Mouse (Mus musculus) WW6 (cell line): Measurements from ENCODE around the gene Gpm6a.
"Not testable (repeated sequence)": the region's sequence is repeated elsewhere in the genome, so short reads cannot be mapped to it uniquely, and the experiment has no call there.

ENCODE experiments used
- DNase-seq: peaks from one replicate; pipeline ENCODE4 v3.0.0-alpha.2; 2013; ENCODE audit warnings: low read depth, low spot score

The Gpm6a gene

DNA sequence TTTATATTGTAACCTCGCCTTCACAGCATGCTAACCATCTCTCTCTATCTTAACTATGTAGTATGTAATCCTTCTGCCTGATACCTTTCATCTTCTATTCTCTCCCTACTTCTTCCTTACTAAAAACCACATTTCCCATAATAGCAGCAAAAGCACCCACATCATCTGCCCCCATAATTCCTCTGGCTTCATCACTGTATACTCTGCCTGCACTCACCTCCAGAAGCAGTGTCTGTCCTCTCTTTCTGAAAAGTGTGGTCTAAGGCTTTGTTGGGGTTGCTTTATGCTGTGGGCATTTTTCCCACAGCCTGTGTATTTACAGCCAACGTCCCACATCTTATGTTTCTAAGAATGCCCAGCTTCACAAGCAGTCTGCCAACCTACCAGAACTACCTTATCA lies 57.6 kb downstream of the Gpm6a start:
- DNase-seq = no peak

DNA sequence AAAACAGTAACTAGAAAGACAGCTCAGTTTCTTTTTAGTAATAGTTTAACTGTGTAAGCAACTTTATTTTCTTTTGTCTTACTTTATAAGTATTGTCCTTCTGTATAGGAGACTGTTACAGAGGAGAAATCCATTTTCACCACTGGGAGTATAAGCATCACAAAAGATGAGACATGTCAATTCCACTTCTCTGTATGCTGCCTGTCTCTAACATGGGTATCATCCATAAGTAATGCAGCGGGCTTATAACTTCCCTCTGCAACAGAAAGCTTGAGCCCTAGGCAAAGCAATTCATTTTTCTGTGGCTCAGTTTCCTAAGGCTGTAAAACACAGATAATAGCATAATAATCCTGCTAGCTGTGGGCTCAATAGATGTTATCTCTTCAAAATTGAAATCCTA lies 62.4 kb downstream of the Gpm6a start:
- DNase-seq = no peak

GRCm38 (mm10) chr8:55025851-55026660 lies 71.4 kb downstream of the Gpm6a start:
- DNase-seq = no peak

DNA sequence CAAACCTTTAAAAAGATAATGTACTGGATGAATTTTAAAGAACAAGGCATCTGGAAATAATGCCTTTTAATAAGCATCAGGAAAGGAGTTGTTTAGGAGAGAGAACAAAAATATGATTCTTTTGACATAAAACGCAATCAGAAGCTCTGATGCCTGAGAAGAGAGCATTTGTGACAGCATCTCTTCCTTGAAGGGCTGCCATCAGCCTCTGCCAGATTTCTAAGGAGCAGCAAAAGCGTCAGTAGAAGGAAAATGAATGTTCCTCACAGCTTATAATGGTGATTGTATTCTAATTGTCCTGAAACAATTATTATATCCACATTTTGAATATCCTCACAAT lies 72.0 kb downstream of the Gpm6a start:
- no peak for DNase-seq

- DNase-seq = no peak
These were observed 73.7 kb downstream of the Gpm6a start for GRCm38 (mm10) chr8:55028371-55028770.

GRCm38 (mm10) chr8:55031099-55031498 lies 76.5 kb downstream of the Gpm6a start:
- DNase-seq = no peak

GRCm38 (mm10) chr8:55034309-55034708 lies 79.7 kb downstream of the Gpm6a start:
- no peak for DNase-seq

DNA sequence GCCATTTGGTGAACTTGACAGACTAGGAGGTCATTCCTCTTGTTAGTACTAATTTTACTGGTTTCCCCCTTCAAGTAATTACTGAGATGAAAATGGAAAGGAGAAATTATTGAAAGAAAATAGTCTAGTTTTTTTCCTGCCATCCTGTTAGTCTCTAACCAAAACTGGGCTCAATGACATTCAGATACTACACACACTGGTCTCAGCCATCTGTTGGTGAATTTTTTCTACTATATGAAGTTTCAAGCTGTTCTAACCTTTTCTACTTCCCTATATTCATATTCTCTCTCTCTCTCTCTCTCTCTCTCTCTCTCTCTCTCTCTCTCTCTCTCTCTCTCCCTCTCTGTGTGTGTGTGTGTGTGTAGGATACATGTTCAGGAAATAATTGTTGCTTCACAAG lies 80.8 kb downstream of the Gpm6a start:
- no peak for DNase-seq

- no peak for DNase-seq
These were observed 88.3 kb downstream of the Gpm6a start for GRCm38 (mm10) chr8:55042955-55043354.

DNA sequence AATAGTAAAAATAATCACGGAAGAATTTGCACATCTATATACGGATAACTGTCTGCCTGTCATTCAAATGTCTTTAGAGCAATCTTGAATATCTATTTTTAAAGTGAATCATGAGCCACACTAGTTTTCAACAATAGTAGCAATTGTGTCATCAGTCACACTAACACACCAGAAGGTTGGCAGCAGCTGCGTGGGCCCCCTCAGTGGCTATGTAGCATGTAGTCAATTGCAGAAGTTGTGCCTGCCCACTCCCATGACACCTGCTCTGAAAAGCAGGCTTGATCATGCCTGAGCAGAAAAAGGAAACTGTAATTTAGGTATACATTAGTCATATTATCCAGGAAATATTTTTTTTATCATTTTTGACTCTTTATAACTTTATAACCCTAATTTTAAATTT lies 93.8 kb downstream of the Gpm6a start:
- DNase-seq = no peak

DNA sequence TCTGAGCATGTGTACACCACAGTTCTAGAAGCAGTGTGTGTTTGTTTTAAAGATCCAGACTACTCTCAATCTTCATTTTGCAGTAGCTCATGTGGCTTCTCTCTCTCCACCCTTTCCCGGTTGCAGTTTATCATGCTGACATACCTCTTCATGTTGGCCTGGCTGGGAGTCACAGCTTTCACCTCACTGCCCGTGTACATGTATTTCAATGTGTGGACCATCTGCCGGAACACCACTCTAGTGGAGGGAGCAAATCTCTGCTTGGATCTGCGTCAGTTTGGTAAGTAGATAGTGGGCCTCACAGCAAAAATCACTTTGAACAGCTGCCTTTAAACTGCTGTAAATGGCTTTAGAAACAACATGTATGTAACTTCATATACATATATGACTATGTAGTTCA lies 95.3 kb downstream of the Gpm6a start:
- DNase-seq = no peak

DNA sequence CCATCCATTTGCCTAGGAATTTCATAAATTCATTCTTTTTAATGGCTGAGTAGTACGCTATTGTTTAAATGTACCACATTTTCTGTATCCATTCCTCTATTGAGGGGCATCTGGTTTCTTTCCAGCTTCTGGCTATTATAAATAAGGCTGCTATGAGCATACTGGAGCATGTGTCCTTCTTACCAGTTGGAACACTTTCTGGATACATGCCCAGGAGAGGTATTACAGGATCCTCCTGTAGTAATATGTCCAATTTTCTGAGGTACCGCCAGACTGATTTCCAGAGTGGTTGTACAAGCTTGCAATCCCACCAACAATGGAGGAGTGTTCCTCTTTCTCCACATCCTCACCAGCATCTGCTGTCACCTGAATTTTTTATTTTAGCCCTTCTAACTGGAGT lies 114.2 kb downstream of the Gpm6a start:
- DNase-seq = not testable (repeated sequence)

DNA sequence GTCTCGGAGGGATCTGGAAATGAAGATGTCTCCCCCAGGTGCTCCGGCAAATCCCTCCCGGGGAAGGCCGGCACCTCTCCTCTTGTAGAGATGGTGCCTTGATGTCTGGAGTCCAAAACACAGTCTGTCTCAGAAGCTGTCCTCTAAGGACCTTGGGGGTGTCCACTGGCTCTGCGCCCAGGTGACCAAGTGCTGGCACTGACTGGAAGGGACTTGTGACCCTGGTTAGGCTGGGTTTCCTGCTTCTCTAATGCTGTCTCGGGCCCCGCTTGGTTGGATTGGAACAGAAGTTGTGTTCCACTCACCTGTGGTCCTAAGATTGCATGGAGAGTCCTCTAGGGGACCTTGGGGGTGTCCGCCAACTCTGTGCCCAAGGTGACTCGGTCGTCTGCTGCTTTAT lies 118.8 kb downstream of the Gpm6a start:
- no peak for DNase-seq

DNA sequence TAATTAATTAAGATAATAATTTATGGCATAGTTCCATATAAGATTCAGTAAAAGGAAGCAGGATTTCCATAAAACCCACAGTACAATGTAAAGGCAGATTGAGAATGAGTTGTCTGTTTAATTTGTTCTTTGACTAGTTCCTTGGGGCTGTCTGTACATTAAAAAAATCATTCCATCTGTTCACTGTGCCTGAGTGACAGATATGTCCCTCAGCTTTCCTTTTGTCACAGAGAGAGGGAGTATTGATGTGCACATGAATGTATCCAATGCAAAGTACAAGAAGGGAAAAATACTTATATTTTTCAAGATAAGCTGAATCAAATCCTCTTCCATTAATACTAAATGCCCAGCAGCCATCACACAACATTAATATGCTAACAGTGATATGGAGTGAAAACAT lies 147.6 kb downstream of the Gpm6a start:
- DNase-seq = no peak

DNA sequence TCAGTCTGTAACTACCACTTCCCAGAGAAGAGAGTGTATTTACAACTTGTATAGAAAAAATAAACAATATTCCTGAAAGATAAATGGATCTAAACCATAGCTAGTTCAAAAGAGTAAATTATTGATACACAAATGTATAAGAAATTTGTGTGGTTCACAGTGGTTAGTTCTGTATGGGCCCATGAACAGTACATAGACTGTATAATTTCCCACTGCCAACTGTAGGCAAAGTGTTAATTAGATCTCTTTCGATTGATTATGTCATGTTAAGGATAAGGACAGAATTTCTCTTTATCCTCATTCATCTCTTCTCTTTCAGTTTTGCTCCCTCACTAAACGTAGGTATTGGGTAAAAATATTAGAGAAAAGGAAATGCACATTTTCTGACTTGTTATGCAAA lies 148.4 kb downstream of the Gpm6a start:
- DNase-seq = no peak

DNA sequence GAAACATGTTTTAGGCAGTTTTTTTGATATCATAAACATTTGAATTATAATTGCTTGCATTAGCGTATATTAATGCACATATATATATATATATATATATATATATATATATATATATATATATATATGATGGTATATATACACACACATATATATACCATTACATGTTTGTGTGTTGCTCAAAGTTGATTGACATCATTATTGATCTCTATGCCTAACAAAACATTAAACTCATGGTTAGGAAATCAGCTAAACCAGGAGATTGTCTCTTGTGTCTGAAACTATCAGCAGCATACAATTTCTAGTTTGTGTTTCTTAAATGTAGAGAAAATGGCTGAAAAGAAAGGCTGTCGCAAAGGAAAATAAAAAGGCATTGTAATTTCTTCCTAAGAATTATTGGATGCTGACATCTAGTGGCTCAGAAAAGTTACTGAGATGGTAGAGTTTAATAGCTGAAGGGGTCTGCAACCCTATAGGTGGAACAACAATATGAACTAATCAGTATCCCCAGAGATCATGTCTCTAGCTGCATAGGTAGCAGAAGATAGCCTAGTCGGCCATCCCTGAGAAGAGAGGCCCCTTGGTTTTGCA lies 149.3 kb downstream of the Gpm6a start:
- no peak for DNase-seq
